16 mouse cellular contexts compared by ENCODE assay signal in genomic region chr13:54257580-54258223, GRCm38 (mm10).
DNase-seq lines count a peak whose midpoint lies in the region; ATAC-seq and TF ChIP-seq lines count a peak whose summit lies in the region.
"Had no signal": no experiment of that assay in that cellular context is flagged by ENCODE, and none has a peak within 500 bp of the region (broad histone marks: within the 10 kb centered on the region; RNA-seq: fewer than 3 reads in every experiment).

No protein-coding gene starts in this region.

- no peaks in the 10 kb centered on the region for H3K36me3 ChIP-seq in forebrain, embryonic 15.5 days
- H3K36me3 ChIP-seq in forebrain, embryonic 13.5 days (ENCODE audit: poor library complexity, severe bottlenecking): no peaks in the 10 kb centered on the region
- no peaks in the 10 kb centered on the region for H3K36me3 ChIP-seq in thymus, adult 2 months (ENCODE audit: control insufficient read depth, insufficient read depth, low read length)
- H3K36me3 ChIP-seq: G1E; heart, embryonic 15.5 days; limb, embryonic 15.5 days; lung, embryonic 15.5 days had no signal

- 0 out of 2 replicates have a peak, but pooled peaks have one; percentile 53 for ATAC-seq in forebrain, embryonic 15.5 days (replicated peaks)
- no peak for ATAC-seq in forebrain, embryonic 13.5 days
- ATAC-seq: intestine, embryonic 16.5 days had no signal

- 25% methylated on average over 10 of the region's 10 CpGs for WGBS in forebrain, embryonic 15.5 days
- 25% methylated on average over 10 of the region's 10 CpGs for WGBS in forebrain, embryonic 13.5 days
- WGBS in thymus, adult 2 months: 28% methylated on average over 10 of the region's 10 CpGs

- no peak overlapping the region for H3K4me3 ChIP-seq in forebrain, embryonic 15.5 days
- H3K4me3 ChIP-seq in forebrain, embryonic 13.5 days: no peak overlapping the region
- no peak overlapping the region for H3K4me3 ChIP-seq in thymus, adult 2 months (ENCODE audit: control insufficient read depth, insufficient read depth, low read length)
- H3K4me3 ChIP-seq: heart, embryonic 15.5 days; limb, embryonic 15.5 days; lung, embryonic 15.5 days had no signal

- no peak for TF ChIP-seq CTCF in thymus, adult 2 months (IDR thresholded peaks at IDR 0.05; ENCODE audit: borderline replicate concordance, control insufficient read depth, extremely low read depth, insufficient read depth, low read length, poor library complexity)

- H3K27ac ChIP-seq in forebrain, embryonic 15.5 days (replicated peaks): no peak overlapping the region
- no peak overlapping the region for H3K27ac ChIP-seq in forebrain, embryonic 13.5 days
- no peak overlapping the region for H3K27ac ChIP-seq in thymus, adult 2 months (ENCODE audit: control insufficient read depth, insufficient read depth, low read length)
- H3K27ac ChIP-seq: heart, embryonic 15.5 days; limb, embryonic 15.5 days; lung, embryonic 15.5 days had no signal

- no peak overlapping the region for H3K4me2 ChIP-seq in forebrain, embryonic 15.5 days (replicated peaks)
- no peak overlapping the region for H3K4me2 ChIP-seq in forebrain, embryonic 13.5 days
- H3K4me2 ChIP-seq: heart, embryonic 15.5 days; limb, embryonic 15.5 days; lung, embryonic 15.5 days had no signal

- DNase-seq in left cerebral cortex, adult 18-20 months (ENCODE audit: low spot score in 2 of 2): peak; percentile 58 to 76
- no peak for DNase-seq in left cerebral cortex, postnatal 4 days
- peak; percentile 68 to 72 for DNase-seq in left cerebral cortex, postnatal 36 days (ENCODE audit: low spot score in 2 of 2)
- DNase-seq in right cerebral cortex, postnatal 14 days: peak; percentile 65
- DNase-seq in thymus, adult 2 months: no peak
- no peak for DNase-seq in thymus, postnatal 0 days (ENCODE audit: low spot score)
- DNase-seq: gastrocnemius, postnatal 36 days; kidney, postnatal 25 days; thymus, postnatal 25 days had no signal

- TF ChIP-seq POLR2A in thymus, adult 2 months (IDR thresholded peaks at IDR 0.05; ENCODE audit: control insufficient read depth, extremely low read depth, insufficient read depth, low read length, poor library complexity): no peak

- no peak overlapping the region for H3K9ac ChIP-seq in forebrain, embryonic 15.5 days (replicated peaks)
- no peak overlapping the region for H3K9ac ChIP-seq in forebrain, embryonic 13.5 days
- H3K9ac ChIP-seq: heart, embryonic 15.5 days; limb, embryonic 15.5 days; lung, embryonic 15.5 days had no signal

- no peaks in the 10 kb centered on the region for H3K27me3 ChIP-seq in forebrain, embryonic 15.5 days
- H3K27me3 ChIP-seq in forebrain, embryonic 13.5 days: no peaks in the 10 kb centered on the region
- H3K27me3 ChIP-seq in thymus, adult 2 months (ENCODE audit: control insufficient read depth, insufficient read depth, low read length): no peaks in the 10 kb centered on the region
- H3K27me3 ChIP-seq: lung, embryonic 15.5 days had no signal

- H3K9me3 ChIP-seq in forebrain, embryonic 15.5 days: no peaks in the 10 kb centered on the region
- no peaks in the 10 kb centered on the region for H3K9me3 ChIP-seq in forebrain, embryonic 13.5 days (replicated peaks)
- H3K9me3 ChIP-seq: heart, embryonic 15.5 days; limb, embryonic 15.5 days; lung, embryonic 15.5 days had no signal

- H3K4me1 ChIP-seq in forebrain, embryonic 15.5 days: peaks cover 21% of the 10 kb centered on the region
- H3K4me1 ChIP-seq in forebrain, embryonic 13.5 days: peaks cover 16% of the 10 kb centered on the region
- no peaks in the 10 kb centered on the region for H3K4me1 ChIP-seq in thymus, adult 2 months (replicated peaks; ENCODE audit: control insufficient read depth, insufficient read depth, low read length)
- H3K4me1 ChIP-seq: heart, embryonic 15.5 days; limb, embryonic 15.5 days; lung, embryonic 15.5 days had no signal

- intact Hi-C loops in left cerebral cortex, postnatal 4 days (cut with DNase I): no loop called here
- intact Hi-C loops in left cerebral cortex, postnatal 36 days (cut with DNase I): loop anchor here (5.0 kb wide), 1 partner anchor 70 kb away; no protein-coding TSS in a partner anchor

Comparison
In these comparisons a context has a peak if more than half of its experiments do, and no peak if none do; other contexts are left out.
1. DNase-seq: peak in left cerebral cortex, adult 18-20 months (2 of 2), left cerebral cortex, postnatal 36 days (2 of 2) and right cerebral cortex, postnatal 14 days (single experiment); none in left cerebral cortex, postnatal 4 days (single experiment), thymus, adult 2 months (single experiment) and thymus, postnatal 0 days (single experiment).